Mouse (Mus musculus): ENCODE results near the gene Itih2. TPM values are rescaled to one million over a fixed set of nuclear protein-coding genes. Genes with fewer than 3 reads are reported as not detected.

Itih2 gene
- polyA plus RNA-seq (2015; fragmentation: Illumina TruSeq; extraction: RNeasy Lipid Tissue Mini Kit (QIAGEN cat#74804); ENCODE audit: low read depth, low replicate concordance): 2.6 TPM

DNA sequence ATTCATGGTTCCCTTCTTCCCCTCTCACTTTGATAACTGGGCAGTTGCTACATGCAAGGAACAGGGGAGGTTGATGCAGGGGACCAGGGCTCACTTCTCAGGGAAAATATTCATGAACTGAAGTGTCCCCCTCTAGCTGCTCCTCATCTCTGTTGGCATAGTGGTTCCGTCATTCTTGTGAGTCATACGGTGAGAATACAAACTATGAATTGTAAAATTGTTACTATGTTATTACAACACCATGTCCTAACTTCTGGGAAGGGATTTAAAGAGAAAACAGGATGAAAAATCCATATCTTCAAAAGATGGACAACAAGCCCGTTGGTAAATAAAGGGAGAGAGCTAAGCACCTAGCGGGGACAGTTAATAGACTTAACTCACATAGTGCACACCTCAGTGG is at the start of gene Itih2:
Gene Itih2, minus strand, starts transcription at position 101 of the 400 bp plus-strand sequence.

DNA sequence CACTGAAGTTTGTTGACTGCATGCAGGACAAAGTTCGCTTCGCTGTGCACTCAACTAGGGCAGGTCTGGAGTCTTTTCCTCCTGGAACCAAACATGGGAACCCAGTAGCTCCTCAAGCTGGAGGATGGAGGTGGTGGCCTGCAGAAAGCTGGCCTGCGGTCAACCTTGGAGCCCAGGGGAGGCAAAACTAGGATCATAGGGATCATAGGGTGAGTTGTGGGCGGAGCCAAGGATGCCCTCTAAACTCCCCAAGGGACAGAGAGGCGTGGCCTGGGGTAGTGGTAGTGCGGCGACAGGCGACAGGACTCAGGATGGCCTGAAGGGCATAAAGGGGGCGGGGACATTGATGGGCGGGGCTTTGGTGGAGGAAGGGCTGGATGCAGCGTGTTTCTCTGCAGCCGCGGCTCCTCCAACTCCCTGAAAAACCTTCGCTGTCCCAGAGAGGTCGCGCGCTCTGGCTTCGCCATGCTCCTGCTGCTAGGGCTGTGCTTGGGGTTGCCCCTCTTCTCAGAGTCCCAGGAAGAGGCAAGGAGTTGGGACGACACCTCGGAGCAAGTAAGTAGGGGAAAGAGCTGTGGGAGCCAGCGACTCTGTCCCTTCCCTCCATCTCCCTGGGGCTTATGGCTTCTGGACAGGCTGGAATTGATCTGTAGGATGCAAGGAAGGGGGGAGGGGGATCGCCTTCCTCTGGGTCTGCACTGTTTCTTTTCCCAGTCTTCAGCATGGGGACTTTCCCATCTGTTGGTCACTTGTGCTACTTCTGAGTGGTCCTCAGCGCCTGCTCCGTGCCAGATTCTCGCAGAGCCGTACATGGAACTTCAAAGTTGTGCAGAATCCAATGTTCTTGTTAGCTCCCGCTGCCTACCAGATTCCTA is 22.2 kb upstream of the Itih2 start, which contains the start of gene Itih5:
Gene Itih5, plus strand, starts transcription at position 371 of the 875 bp plus-strand sequence.

DNA sequence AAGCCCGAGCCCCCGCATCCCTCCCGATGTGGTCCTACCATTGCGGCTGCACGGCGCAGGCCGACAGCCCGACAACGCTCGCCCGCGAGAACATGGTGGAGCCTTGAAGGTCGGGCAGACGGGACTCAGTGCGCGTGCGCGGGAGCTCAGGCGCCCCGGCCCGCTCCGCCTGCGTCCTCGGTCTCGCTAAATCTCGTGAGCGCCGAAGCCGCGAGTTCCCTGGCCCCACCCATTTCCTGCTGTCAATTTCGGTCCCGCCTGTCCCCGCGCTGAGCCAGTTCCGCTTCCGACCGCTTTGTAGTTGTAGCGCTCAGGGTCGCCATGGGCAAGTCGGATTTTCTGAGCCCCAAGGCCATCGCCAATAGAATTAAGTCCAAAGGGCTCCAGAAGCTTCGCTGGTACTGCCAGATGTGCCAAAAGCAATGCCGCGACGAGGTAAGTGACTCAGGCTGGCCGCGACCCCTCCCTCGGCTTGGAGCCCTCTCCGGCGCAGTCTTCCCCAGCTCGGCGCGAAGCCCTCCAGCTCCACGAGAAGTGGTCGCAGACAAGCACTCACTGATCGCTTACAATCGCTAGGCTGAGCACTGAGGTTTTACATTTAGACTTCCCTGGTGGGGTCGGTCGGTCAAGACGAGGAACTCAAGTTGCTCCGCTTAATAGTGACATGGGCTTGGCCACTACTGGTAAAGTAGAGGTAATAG is 50.7 kb downstream of the Itih2 start, which contains the start of the genes Atp5c1 and Kin:
Gene Atp5c1, minus strand, starts transcription at position 201 of the 701 bp plus-strand sequence.
Gene Kin, plus strand, starts transcription at position 284 of the 701 bp plus-strand sequence.

DNA sequence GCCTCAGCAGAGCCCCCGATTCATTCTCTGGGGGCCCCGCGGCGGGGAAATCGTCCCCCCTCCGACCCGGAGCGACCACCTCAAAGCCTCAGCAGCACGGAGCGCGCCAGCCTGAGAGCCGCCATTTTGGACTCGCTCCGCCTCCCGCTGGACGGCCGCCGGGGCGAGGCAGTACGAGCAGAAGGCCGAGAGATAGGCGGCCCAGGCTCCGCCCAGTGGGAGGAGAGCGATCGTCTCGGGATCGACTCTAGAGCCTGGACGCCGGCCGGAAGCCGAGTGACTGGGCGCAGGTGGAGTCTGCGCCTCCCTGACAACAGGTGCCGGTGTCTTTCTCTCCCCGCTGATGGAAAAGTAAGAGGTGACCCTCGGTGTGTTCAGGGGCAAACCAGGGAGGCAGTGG is 82.7 kb downstream of the Itih2 start, which contains the start of gene Taf3:
Gene Taf3, minus strand, starts transcription at position 136 of the 400 bp plus-strand sequence.

Other genes with a start within 250 kb of the Itih2 start
- gene 9230102O04Rik, start 241.9 kb downstream of the Itih2 start, polyA plus RNA-seq (2015; fragmentation: Illumina TruSeq; extraction: RNeasy Lipid Tissue Mini Kit (QIAGEN cat#74804); ENCODE audit: low read depth, low replicate concordance): not detected
- gene Gata3, start 241.4 kb downstream of the Itih2 start, polyA plus RNA-seq (2015; fragmentation: Illumina TruSeq; extraction: RNeasy Lipid Tissue Mini Kit (QIAGEN cat#74804); ENCODE audit: low read depth, low replicate concordance): 3.5 TPM
- gene Taf3, start 82.8 kb downstream of the Itih2 start, polyA plus RNA-seq (2015; fragmentation: Illumina TruSeq; extraction: RNeasy Lipid Tissue Mini Kit (QIAGEN cat#74804); ENCODE audit: low read depth, low replicate concordance): 7.6 TPM
- 578 TPM for gene Atp5c1, start 50.9 kb downstream of the Itih2 start, polyA plus RNA-seq (2015; fragmentation: Illumina TruSeq; extraction: RNeasy Lipid Tissue Mini Kit (QIAGEN cat#74804); ENCODE audit: low read depth, low replicate concordance)
- gene Kin, start 50.8 kb downstream of the Itih2 start, polyA plus RNA-seq (2015; fragmentation: Illumina TruSeq; extraction: RNeasy Lipid Tissue Mini Kit (QIAGEN cat#74804); ENCODE audit: low read depth, low replicate concordance): 12.4 TPM
- 12.4 TPM for gene Itih5, start 22.2 kb upstream of the Itih2 start, polyA plus RNA-seq (2015; fragmentation: Illumina TruSeq; extraction: RNeasy Lipid Tissue Mini Kit (QIAGEN cat#74804); ENCODE audit: low read depth, low replicate concordance)
- 1.5 TPM for gene Sfmbt2, start 239.1 kb upstream of the Itih2 start, polyA plus RNA-seq (2015; fragmentation: Illumina TruSeq; extraction: RNeasy Lipid Tissue Mini Kit (QIAGEN cat#74804); ENCODE audit: low read depth, low replicate concordance)